Mouse (Mus musculus) C2C12 (cell line): ENCODE data around the gene Crbn.

Source experiments
- CTCF ChIP-seq: IDR thresholded peaks from one replicate; pipeline ENCODE4 v1.5.1; 2011; ENCODE audit not compliant: control insufficient read depth, insufficient read depth, insufficient read length
- FOSL1 ChIP-seq: IDR thresholded peaks from one replicate; pipeline ENCODE4 v1.8.0; 2011; ENCODE audit warnings: mild to moderate bottlenecking, low read length; ENCODE audit not compliant: poor library complexity, insufficient read depth, severe bottlenecking
- MAX ChIP-seq: IDR thresholded peaks from one replicate; pipeline ENCODE4 v1.6.1; 2011; ENCODE audit warnings: mild to moderate bottlenecking, control low read depth

DNA sequence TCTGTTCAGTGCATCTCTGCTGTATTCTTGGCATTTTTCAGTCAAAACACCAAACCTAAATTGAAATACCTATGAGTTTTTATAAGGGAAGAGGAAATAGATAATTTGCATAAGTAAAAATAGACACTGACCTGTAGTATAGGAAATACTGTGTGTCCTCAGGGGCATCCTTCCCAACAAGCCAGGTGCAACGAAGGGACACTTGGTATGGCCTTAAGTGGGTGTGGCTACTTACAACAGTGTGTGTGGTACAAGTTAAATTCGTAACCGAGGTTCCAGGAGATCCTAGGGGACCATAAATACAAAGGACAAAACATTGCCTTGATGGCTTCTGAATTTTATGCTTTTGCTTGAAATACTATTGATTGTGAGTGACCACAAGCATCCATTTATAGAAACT is 61.6 kb downstream of the Crbn start:
- TF ChIP-seq CTCF (no peak), MAX (no peak), FOSL1 (no peak)
